Mouse (Mus musculus) neural tube, embryonic 14.5 days (tissue): Measurements from ENCODE around the gene Gpr108. TPM values are rescaled to one million over a fixed set of nuclear protein-coding genes. Genes with fewer than 3 reads are reported as not detected.

ENCODE experiments used
- ATAC-seq: fragments of 200-750 bp; cut with Nextera tagmentation; 2 replicates; pipeline ENCODE4 v1.8.0; 2017; ENCODE audit warnings: low read depth, mild to moderate bottlenecking, moderate TSS enrichment, moderate library complexity
- H3K27ac ChIP-seq: fragments of 300-500 bp; sonication (generic); 2 replicates; pipeline ENCODE4 v1.5.1; 2014; ENCODE audit warnings: low read depth, mild to moderate bottlenecking, control low read depth, low read length, moderate library complexity, mixed read lengths
- H3K27me3 ChIP-seq: fragments of 300-500 bp; sonication (generic); 2 replicates; pipeline ENCODE4 v1.6.1; 2014; ENCODE audit warnings: low read length; ENCODE audit not compliant: control insufficient read depth, insufficient read depth
- H3K36me3 ChIP-seq: fragments of 300-500 bp; sonication (generic); 2 replicates; pipeline ENCODE4 v1.6.1; 2014; ENCODE audit warnings: low read length, mixed read lengths; ENCODE audit not compliant: control insufficient read depth, insufficient read depth
- H3K4me1 ChIP-seq: fragments of 300-500 bp; sonication (generic); 2 replicates; pipeline ENCODE4 v1.6.1; 2014; ENCODE audit warnings: low read length; ENCODE audit not compliant: control insufficient read depth, insufficient read depth
- H3K4me2 ChIP-seq: fragments of 300-500 bp; sonication (generic); 2 replicates; pipeline ENCODE4 v1.6.1; 2014; ENCODE audit warnings: mild to moderate bottlenecking, low read depth, low read length, control low read depth
- H3K4me3 ChIP-seq: fragments of 300-500 bp; sonication (generic); 2 replicates; pipeline ENCODE4 v1.5.1; 2014; ENCODE audit warnings: low read depth, low read length, control low read depth, mixed read lengths
- H3K9ac ChIP-seq: fragments of 300-500 bp; sonication (generic); replicated peaks from 2 replicates; pipeline ENCODE4 v1.6.1; 2014; ENCODE audit warnings: low read depth, mild to moderate bottlenecking, control low read depth, low read length, mixed read lengths
- H3K9me3 ChIP-seq: fragments of 300-500 bp; sonication (generic); 2 replicates; pipeline ENCODE4 v1.6.1; 2016; ENCODE audit warnings: low read length; ENCODE audit not compliant: control insufficient read depth
- WGBS: fragments of 180-500 bp; shearing (Covaris S2); extraction: QIAGEN DNeasy Blood & Tissue Kit; methylation state at CpG from one replicate; pipeline ENCODE4 v1.1.7; 2014; 5-methylcytosine and 5-hydroxymethylcytosine counted together
- polyA plus RNA-seq: library from polyadenylated mRNA; unstranded; fragments of >200 nt; fragmentation: Nextera tagmentation; extraction: Ambion mirVana; gene quantifications from 2 replicates; pipeline ENCODE4 v1.2.1, GENCODE M21; 2014

Gpr108 gene
- polyA plus RNA-seq, 1 experiment from 2014 or later, result 23.1 TPM

- 76% methylated on average over 4 of the region's 4 CpGs for WGBS
- ATAC-seq, result no peak
These were observed 38.9 kb downstream of the Gpr108 start for GRCm38 (mm10) chr17:57209330-57209729.

GRCm38 (mm10) chr17:57207938-57208337 lies 40.3 kb downstream of the Gpr108 start:
- no peaks in the 10 kb centered on the region for H3K36me3 ChIP-seq
- no peak overlapping the region for H3K4me2 ChIP-seq
- no peaks in the 10 kb centered on the region for H3K27me3 ChIP-seq
- ATAC-seq, result no peak
- no peaks in the 10 kb centered on the region for H3K4me1 ChIP-seq
- no peak overlapping the region for H3K27ac ChIP-seq
- no peak overlapping the region for H3K4me3 ChIP-seq
- H3K9me3 ChIP-seq, result no peaks in the 10 kb centered on the region
- 90% methylated on average over 3 of the region's 3 CpGs for WGBS
- no peak overlapping the region for H3K9ac ChIP-seq

More at GRCm38 (mm10) chr17:57209330-57209729, 38.9 kb downstream of the Gpr108 start:
- no peaks in the 10 kb centered on the region for H3K36me3 ChIP-seq
- H3K4me1 ChIP-seq, result no peaks in the 10 kb centered on the region
- no peaks in the 10 kb centered on the region for H3K27me3 ChIP-seq
- no peak overlapping the region for H3K4me3 ChIP-seq
- H3K4me2 ChIP-seq, result no peak overlapping the region
- H3K27ac ChIP-seq, result no peak overlapping the region
- no peak overlapping the region for H3K9ac ChIP-seq
- H3K9me3 ChIP-seq, result no peaks in the 10 kb centered on the region

- WGBS, result 86% methylated on average over 10 of the region's 10 CpGs
- Histone ChIP-seq H3K27ac (no peak overlapping the region), H3K4me1 (no peaks in the 10 kb centered on the region), H3K9ac (no peak overlapping the region), H3K4me3 (no peak overlapping the region), H3K4me2 (no peak overlapping the region), H3K9me3 (no peaks in the 10 kb centered on the region), H3K36me3 (no peaks in the 10 kb centered on the region), H3K27me3 (no peaks in the 10 kb centered on the region)
- no peak for ATAC-seq
These were observed 46.2 kb downstream of the Gpr108 start for GRCm38 (mm10) chr17:57201841-57202724.

- H3K4me1 ChIP-seq, result no peaks in the 10 kb centered on the region
- ATAC-seq, result no peak
- no peak overlapping the region for H3K27ac ChIP-seq
- no peaks in the 10 kb centered on the region for H3K9me3 ChIP-seq
- no peaks in the 10 kb centered on the region for H3K36me3 ChIP-seq
- 83% methylated on average over 3 of the region's 3 CpGs for WGBS
- no peaks in the 10 kb centered on the region for H3K27me3 ChIP-seq
- H3K4me2 ChIP-seq, result no peak overlapping the region
- no peak overlapping the region for H3K4me3 ChIP-seq
- no peak overlapping the region for H3K9ac ChIP-seq
These were observed 50.0 kb downstream of the Gpr108 start for GRCm38 (mm10) chr17:57198252-57198651.

- WGBS, result 83% methylated on average over 8 of the region's 8 CpGs
- Histone ChIP-seq H3K9me3 (no peaks in the 10 kb centered on the region), H3K4me2 (no peak overlapping the region), H3K9ac (no peak overlapping the region), H3K4me1 (no peaks in the 10 kb centered on the region), H3K4me3 (no peak overlapping the region), H3K27ac (no peak overlapping the region), H3K36me3 (no peaks in the 10 kb centered on the region), H3K27me3 (no peaks in the 10 kb centered on the region)
- no peak for ATAC-seq
These were observed 52.8 kb downstream of the Gpr108 start for GRCm38 (mm10) chr17:57195326-57196010.

GRCm38 (mm10) chr17:57194771-57195170 lies 53.5 kb downstream of the Gpr108 start:
- H3K4me2 ChIP-seq, result no peak overlapping the region
- no peak overlapping the region for H3K4me3 ChIP-seq
- 95% methylated on average over 3 of the region's 3 CpGs for WGBS
- no peaks in the 10 kb centered on the region for H3K36me3 ChIP-seq
- no peaks in the 10 kb centered on the region for H3K27me3 ChIP-seq
- no peaks in the 10 kb centered on the region for H3K9me3 ChIP-seq
- no peak overlapping the region for H3K9ac ChIP-seq
- no peak overlapping the region for H3K27ac ChIP-seq
- no peak for ATAC-seq
- no peaks in the 10 kb centered on the region for H3K4me1 ChIP-seq

- Histone ChIP-seq H3K4me2 (no peak within 1 kb of the TSS), H3K4me1 (no peaks in the 10 kb centered on the region), H3K27me3 (no peaks in the 10 kb centered on the region), H3K9ac (no peak within 1 kb of the TSS), H3K9me3 (no peaks in the 10 kb centered on the region), H3K4me3 (no peak within 1 kb of the TSS), H3K27ac (no peak within 1 kb of the TSS), H3K36me3 (no peaks in the 10 kb centered on the region)
- WGBS, result 90% methylated on average over 11 of the region's 11 CpGs
- no peak for ATAC-seq
These were observed 54.2 kb downstream of the Gpr108 start, which contains the start of gene Tnfsf14 for GRCm38 (mm10) chr17:57194041-57194507. TSS of gene Tnfsf14 (minus strand) at chr17:57194177.

GRCm38 (mm10) chr17:57188510-57189192 lies 59.6 kb downstream of the Gpr108 start:
- H3K27me3 ChIP-seq, result no peaks in the 10 kb centered on the region
- no peak overlapping the region for H3K9ac ChIP-seq
- no peak overlapping the region for H3K4me3 ChIP-seq
- H3K4me1 ChIP-seq, result no peaks in the 10 kb centered on the region
- H3K27ac ChIP-seq, result no peak overlapping the region
- H3K9me3 ChIP-seq, result no peaks in the 10 kb centered on the region
- no peaks in the 10 kb centered on the region for H3K36me3 ChIP-seq
- H3K4me2 ChIP-seq, result no peak overlapping the region
- no peak for ATAC-seq
- 85% methylated on average over 12 of the region's 12 CpGs for WGBS
